Mouse (Mus musculus): ENCODE results near the gene Vwce.

Gene Vwce

GRCm38 (mm10) chr19:10640589-10641378 lies 6.8 kb downstream of the Vwce start:
- no peak for DNase-seq (ENCODE audit: low read depth, low spot score)

DNA sequence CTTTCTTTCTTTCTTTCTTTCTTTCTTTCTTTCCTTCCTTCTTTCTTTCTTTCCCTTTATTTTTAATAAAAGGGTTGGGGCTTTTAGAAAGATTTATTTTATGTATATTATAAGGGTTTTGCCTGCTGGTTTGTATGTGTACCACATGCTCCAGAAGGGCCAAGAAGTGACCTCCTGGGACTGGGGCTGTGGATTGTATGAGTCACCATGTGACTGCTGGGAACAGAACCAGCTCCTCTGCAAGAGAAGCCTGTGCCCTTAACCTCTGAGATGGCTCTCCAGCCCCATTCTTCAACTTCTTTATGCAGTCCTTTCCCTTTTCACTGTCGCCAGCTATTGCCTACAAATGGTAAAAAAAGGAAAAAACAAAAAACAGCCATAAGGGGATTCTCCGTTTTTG lies 11.6 kb downstream of the Vwce start:
- no peak for DNase-seq (ENCODE audit: low read depth, low spot score)

DNA sequence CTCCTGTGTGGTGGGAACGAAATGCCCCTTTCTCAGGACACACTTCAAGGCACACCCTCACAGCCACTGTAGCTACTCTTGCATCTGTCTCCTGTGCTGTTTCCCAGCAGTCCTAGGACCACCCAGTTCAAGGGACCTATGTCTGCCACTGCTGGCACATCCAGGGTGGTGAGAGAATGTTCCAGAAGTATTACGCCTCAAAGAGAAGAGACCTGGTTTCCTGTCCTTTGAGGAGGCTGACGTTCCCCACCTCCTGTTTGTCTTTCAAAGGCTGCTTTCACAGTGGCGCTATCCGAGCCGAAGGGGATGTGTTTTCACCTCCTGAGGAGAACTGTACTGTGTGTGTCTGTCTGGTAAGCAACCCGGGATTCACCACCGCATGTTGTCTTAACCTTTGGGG lies 14.1 kb downstream of the Vwce start:
- no peak for DNase-seq (ENCODE audit: low read depth, low spot score)

DNA sequence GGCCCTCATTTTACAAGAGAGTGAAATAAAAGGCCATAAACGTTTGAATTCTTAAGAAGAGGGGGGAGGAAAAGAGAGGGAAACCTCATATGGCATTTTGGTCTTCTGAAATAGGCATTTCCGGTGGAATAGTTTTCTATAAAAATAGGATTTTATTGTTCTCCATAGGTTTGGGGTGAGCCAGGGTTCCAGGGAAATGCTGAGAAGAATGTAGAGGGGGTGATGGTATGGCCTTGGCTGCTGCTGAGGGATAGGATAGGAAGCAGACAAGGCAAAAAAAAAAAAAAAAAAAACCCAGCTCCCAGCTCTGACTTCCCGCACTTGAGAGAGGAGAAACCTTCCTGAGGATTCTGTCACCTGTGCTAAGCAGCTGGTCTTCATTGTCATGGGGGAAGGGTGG lies 22.0 kb downstream of the Vwce start:
- DNase-seq (ENCODE audit: low read depth, low spot score): no peak

DNA sequence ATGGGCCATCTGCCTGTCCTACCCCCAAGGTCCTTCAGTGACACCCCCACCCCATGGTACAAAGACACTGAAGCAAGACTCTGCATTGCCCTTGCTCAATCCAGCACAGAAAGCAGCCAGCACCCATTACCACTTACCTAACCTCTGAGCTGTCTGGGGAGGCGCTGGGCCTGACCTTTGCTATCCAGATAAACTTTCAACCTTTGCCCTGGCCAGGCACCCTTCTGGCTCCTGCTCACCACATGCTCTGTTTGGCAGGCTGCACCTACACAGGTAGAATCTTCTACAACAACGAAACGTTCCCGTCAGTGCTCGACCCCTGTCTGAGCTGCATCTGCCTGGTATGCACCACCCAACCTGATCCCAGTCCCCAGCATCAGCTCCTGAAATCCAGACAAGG lies 23.7 kb downstream of the Vwce start:
- no peak for DNase-seq (ENCODE audit: low read depth, low spot score)

- DNase-seq (ENCODE audit: low read depth, low spot score): no peak
Observed at GRCm38 (mm10) chr19:10658406-10658805, 24.4 kb downstream of the Vwce start.

DNA sequence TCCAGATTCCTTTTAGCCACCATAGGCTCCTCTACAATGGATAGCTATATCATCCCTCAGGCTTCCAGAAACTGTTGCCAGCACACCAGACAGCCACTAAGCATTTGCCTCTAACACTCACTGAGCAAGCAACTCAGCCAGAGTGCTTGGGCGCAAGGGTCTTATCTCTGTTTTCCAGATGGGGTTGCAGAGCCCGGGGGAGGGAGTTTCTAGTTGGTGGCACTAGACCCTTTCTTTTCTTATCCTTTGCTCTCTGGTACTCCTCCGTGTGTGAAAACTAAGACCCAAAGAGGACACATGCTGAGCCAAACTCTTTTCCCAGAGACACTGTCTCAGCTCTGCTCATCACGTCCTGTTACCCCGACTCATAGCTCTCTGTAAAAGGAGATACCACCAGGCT lies 27.4 kb downstream of the Vwce start:
- peak; percentile 74 for DNase-seq (ENCODE audit: low read depth, low spot score)

DNA sequence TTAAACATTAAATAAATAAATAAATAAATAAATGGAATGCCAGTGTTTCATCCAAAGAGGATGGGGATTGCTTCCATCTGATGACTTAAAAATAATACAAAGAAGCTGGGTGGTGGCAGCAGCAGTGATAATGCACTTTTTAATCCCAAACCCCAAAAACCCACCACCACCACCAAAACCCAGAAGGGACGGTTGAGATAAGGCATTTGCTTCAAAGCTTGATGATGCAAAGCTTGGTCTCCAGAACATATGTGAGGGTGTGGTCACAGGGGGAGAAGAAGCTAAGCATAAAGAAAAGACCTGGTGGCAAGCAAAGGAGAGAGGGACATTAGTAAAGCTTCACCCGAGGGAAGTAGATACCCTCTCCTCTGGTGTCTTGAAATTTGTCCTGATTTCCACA lies 27.9 kb downstream of the Vwce start:
- DNase-seq (ENCODE audit: low read depth, low spot score): peak; percentile 51

- DNase-seq (ENCODE audit: low read depth, low spot score): no peak
Observed at GRCm38 (mm10) chr19:10662665-10663064, 28.7 kb downstream of the Vwce start.

- no peak for DNase-seq (ENCODE audit: low read depth, low spot score)
Observed at GRCm38 (mm10) chr19:10665093-10665492, 31.1 kb downstream of the Vwce start.

DNA sequence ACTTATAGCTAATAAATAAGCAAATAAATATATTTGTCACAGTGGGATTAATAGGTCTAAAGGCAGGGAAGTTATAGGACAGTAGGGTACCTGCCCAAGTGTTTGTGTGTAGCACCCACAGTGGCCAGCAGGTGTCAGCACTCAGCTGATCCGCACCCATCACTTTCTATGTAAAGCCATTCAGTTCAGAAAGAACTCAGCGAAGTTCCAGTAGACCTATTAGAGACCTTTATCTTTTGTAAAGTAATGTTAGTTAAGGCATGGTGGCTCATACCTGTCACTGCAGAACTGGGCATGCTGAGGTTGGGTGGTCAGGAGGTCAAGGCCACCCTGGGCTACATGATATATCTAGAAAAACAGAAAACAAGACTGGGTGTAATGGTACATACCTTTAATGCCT lies 31.5 kb downstream of the Vwce start:
- peak; percentile 63 for DNase-seq (ENCODE audit: low read depth, low spot score)

- DNase-seq (ENCODE audit: low read depth, low spot score): no peak
Observed at GRCm38 (mm10) chr19:10671319-10671718, 37.3 kb downstream of the Vwce start.

GRCm38 (mm10) chr19:10671854-10672417 lies 37.9 kb downstream of the Vwce start:
- DNase-seq (ENCODE audit: low read depth, low spot score): no peak

- no peak for DNase-seq (ENCODE audit: low read depth, low spot score)
Observed at GRCm38 (mm10) chr19:10673275-10673674, 39.3 kb downstream of the Vwce start.

DNA sequence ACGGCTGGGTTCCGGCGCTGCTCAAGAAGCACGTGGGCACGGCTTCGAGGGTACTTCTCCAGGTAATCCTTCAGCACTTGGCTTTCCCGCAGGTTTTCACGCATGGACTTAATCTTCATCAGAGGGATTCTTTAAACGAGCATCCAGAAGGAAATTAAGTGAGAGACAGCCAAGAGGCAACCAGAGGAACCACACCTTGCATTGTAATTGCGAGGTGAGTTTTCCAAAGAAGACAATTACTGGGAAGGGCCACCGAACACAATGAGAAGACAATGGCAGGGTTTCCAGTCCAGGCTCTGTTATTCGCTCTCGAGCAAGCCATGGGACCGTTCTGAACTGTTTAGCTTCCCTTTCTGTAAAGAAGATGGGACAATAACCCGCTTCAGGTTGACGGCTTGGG lies 42.6 kb downstream of the Vwce start:
- DNase-seq (ENCODE audit: low read depth, low spot score): no peak

DNA sequence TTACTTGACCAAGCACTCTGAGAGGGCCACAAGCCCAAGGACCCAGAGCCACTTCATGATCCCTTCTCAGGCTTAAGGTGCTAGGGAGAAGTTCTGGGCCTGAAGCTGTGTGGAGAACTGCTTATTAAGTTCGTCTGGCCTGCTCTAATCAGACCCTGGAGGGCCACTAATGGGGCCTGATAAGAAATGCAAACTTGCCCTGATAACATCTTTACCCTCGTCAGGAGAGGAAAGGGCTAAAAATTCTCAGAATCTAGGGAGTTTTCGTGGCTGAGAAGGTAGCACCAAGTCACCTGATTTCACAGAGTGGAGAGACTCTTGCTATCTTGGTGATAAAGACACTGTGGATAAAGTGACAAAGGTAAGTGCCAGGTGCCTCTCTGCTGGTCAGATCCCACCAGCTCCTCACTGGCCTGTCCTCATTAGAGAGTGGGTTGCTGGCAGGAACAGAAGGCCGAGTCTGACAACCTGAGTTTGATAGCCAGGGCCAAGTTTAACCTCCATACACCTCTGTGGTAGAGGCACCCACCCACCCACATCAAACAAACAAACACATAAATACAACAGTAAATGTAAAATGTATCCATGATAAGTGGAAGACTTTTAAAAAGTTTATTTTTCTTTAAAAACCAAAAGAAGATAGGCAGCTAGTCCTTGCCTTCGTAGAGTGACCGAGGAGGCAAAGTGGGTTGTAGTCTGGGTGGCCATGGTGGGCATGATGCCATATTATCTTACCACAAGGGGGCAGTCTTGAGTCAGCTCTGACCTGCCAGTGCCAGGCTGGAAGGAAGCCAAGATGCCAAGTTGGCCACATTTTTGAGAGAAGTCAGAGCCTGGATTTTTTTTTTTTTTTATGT lies 44.1 kb downstream of the Vwce start, which contains the start of gene Pga5:
Gene Pga5, minus strand, starts transcription at position 157 of the 857 bp plus-strand sequence.
- DNase-seq (ENCODE audit: low read depth, low spot score): peak; percentile 64

GRCm38 (mm10) chr19:10678772-10679067 lies 44.7 kb downstream of the Vwce start:
- no peak for DNase-seq (ENCODE audit: low read depth, low spot score)

- DNase-seq (ENCODE audit: low read depth, low spot score): no peak
Observed at GRCm38 (mm10) chr19:10681571-10681970, 47.6 kb downstream of the Vwce start.

- no peak for DNase-seq (ENCODE audit: low read depth, low spot score)
Observed at GRCm38 (mm10) chr19:10685081-10685480, 51.1 kb downstream of the Vwce start.

GRCm38 (mm10) chr19:10685727-10686126 lies 51.7 kb downstream of the Vwce start:
- DNase-seq (ENCODE audit: low read depth, low spot score): no peak

- DNase-seq (ENCODE audit: low read depth, low spot score): peak; percentile 88
Observed at GRCm38 (mm10) chr19:10688537-10689352, 54.7 kb downstream of the Vwce start, which contains the start of gene Vps37c. Vps37c (plus strand) TSS chr19:10688735.
